Mouse (Mus musculus) lung, adult 2 months (tissue): ENCODE results near the gene Vdac1.

ENCODE experiments used
- CTCF ChIP-seq: fragments of 200-500 bp; IDR thresholded peaks from 2 replicates; pipeline ENCODE4 v1.5.1; 2011; ENCODE audit warnings: mild to moderate bottlenecking, low read length, control low read depth; ENCODE audit not compliant: insufficient read depth
- POLR2A ChIP-seq: fragments of 200-500 bp; IDR thresholded peaks from 2 replicates; pipeline ENCODE4 v1.6.1; 2011; ENCODE audit warnings: low read depth, mild to moderate bottlenecking, control low read depth, low read length, borderline replicate concordance; ENCODE audit errors: extremely low read depth

- TF ChIP-seq CTCF (no peak), POLR2A (no peak)
Observed at GRCm38 (mm10) chr11:52394494-52394893, 33.8 kb downstream of the Vdac1 start.
